Mouse (Mus musculus) neural tube, embryonic 15.5 days (tissue): ENCODE measurements around the gene Abcc9. TPM values are rescaled to one million over a fixed set of nuclear protein-coding genes. Genes with fewer than 3 reads are reported as not detected.

ENCODE experiments used
- ATAC-seq: fragments of 200-750 bp; cut with Nextera tagmentation; 2 replicates; pipeline ENCODE4 v1.8.0; 2017; ENCODE audit warnings: mild to moderate bottlenecking, moderate TSS enrichment, moderate library complexity; ENCODE audit not compliant: low FRiP score
- H3K27ac ChIP-seq: fragments of 300-500 bp; sonication (generic); replicated peaks from 2 replicates; pipeline ENCODE4 v1.5.1; 2015; ENCODE audit warnings: mild to moderate bottlenecking, inconsistent platforms
- H3K27me3 ChIP-seq: fragments of 300-500 bp; sonication (generic); replicated peaks from 2 replicates; pipeline ENCODE4 v1.6.1; 2015; ENCODE audit warnings: inconsistent platforms
- H3K36me3 ChIP-seq: fragments of 300-500 bp; sonication (generic); 2 replicates; pipeline ENCODE4 v1.6.1; 2015; ENCODE audit warnings: inconsistent platforms
- H3K4me1 ChIP-seq: fragments of 300-500 bp; sonication (generic); 2 replicates; pipeline ENCODE4 v1.6.1; 2015; ENCODE audit warnings: inconsistent platforms
- H3K4me2 ChIP-seq: fragments of 300-500 bp; sonication (generic); 2 replicates; pipeline ENCODE4 v1.6.1; 2015; ENCODE audit warnings: inconsistent platforms, mild to moderate bottlenecking, moderate library complexity
- H3K4me3 ChIP-seq: fragments of 300-500 bp; sonication (generic); replicated peaks from 2 replicates; pipeline ENCODE4 v1.5.1; 2015; ENCODE audit warnings: mild to moderate bottlenecking, inconsistent platforms
- H3K9ac ChIP-seq: fragments of 300-500 bp; sonication (generic); replicated peaks from 2 replicates; pipeline ENCODE4 v1.6.1; 2015; ENCODE audit warnings: mild to moderate bottlenecking, inconsistent platforms
- H3K9me3 ChIP-seq: fragments of 300-500 bp; sonication (generic); replicated peaks from 2 replicates; pipeline ENCODE4 v1.6.1; 2016; ENCODE audit warnings: inconsistent platforms
- WGBS: fragments of 180-500 bp; shearing (Covaris S2); methylation state at CpG from one replicate; pipeline ENCODE4 v1.1.7; 2015; ENCODE audit warnings: mixed read lengths; 5-methylcytosine and 5-hydroxymethylcytosine counted together
- polyA plus RNA-seq: library from polyadenylated mRNA; unstranded; fragments of >200 nt; fragmentation: Nextera tagmentation; extraction: Ambion mirVana; gene quantifications from 2 replicates; pipeline ENCODE4 v1.2.1, GENCODE M21; 2015

Abcc9 gene
- polyA plus RNA-seq, 1 experiment from 2014 or later: 2.9 TPM

- Histone ChIP-seq H3K4me1 (no peaks in the 10 kb centered on the region), H3K4me3 (no peak overlapping the region), H3K27ac (no peak overlapping the region), H3K36me3 (no peaks in the 10 kb centered on the region), H3K9ac (no peak overlapping the region), H3K9me3 (no peaks in the 10 kb centered on the region), H3K27me3 (no peaks in the 10 kb centered on the region), H3K4me2 (no peak overlapping the region)
- no peak for ATAC-seq
- 73% methylated on average over 9 of the region's 9 CpGs for WGBS
These were observed 92.4 kb downstream of the Abcc9 start for GRCm38 (mm10) chr6:142609401-142610373.

GRCm38 (mm10) chr6:142607080-142607479 is 95.0 kb downstream of the Abcc9 start:
- no peak overlapping the region for H3K4me3 ChIP-seq
- no peaks in the 10 kb centered on the region for H3K9me3 ChIP-seq
- H3K36me3 ChIP-seq: no peaks in the 10 kb centered on the region
- ATAC-seq: no peak
- H3K27ac ChIP-seq: no peak overlapping the region
- no peak overlapping the region for H3K4me2 ChIP-seq
- H3K27me3 ChIP-seq: no peaks in the 10 kb centered on the region
- no peaks in the 10 kb centered on the region for H3K4me1 ChIP-seq
- WGBS: 36% methylated on average over 7 of the region's 7 CpGs
- no peak overlapping the region for H3K9ac ChIP-seq

GRCm38 (mm10) chr6:142602772-142603171 is 99.3 kb downstream of the Abcc9 start:
- Histone ChIP-seq H3K27ac (no peak overlapping the region), H3K4me1 (no peaks in the 10 kb centered on the region), H3K9me3 (no peaks in the 10 kb centered on the region), H3K27me3 (no peaks in the 10 kb centered on the region), H3K9ac (no peak overlapping the region), H3K4me2 (no peak overlapping the region), H3K36me3 (no peaks in the 10 kb centered on the region), H3K4me3 (no peak overlapping the region)
- 70% methylated on average over 6 of the region's 6 CpGs for whole genome bisulfite sequencing
- no peak for ATAC-seq

DNA sequence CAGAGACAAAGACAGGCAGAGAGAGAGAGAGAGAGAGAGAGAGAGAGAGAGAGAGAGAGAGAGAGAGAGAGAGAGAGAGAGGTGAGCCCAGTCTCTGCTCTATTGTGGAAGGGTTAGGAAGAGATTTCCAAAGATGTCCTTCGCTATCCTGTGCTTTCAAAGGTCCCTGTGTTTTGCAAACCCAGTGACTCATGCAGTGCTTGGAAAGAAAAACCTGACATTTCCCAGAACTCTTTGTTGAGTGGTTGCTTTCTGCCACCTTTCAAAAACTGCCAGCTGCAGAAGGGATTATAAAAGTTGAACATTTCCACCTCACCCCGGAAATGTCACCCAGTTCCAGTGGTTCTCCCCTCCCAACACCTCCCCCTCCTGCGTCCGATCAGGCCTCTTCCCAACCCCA is 123.3 kb downstream of the Abcc9 start:
- Histone ChIP-seq H3K4me1 (no peaks in the 10 kb centered on the region), H3K36me3 (no peaks in the 10 kb centered on the region), H3K4me2 (no peak overlapping the region), H3K9me3 (no peaks in the 10 kb centered on the region), H3K4me3 (no peak overlapping the region), H3K27ac (no peak overlapping the region), H3K9ac (no peak overlapping the region), H3K27me3 (no peaks in the 10 kb centered on the region)
- no peak for ATAC-seq
- 82% methylated on average over 4 of the region's 4 CpGs for WGBS

DNA sequence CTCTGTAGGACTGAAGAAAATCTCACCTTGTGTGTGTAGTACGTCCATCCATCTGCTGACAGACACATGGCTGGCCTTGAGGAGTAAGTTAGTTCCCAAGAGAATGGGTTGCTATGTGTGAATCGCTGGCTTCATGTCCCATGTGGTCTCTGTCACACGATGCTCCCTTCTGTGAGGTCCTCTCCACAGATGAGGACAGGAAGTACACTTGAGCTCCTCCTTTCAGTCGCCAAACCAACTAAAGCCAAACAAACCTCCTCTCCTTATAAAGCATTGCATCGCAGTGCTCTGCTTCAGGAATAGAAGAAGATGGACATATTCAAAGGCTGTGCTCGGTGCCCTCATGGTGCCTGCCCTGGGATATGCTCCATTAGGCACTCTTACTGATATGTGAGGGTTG is 124.3 kb downstream of the Abcc9 start:
- Histone ChIP-seq H3K36me3 (no peaks in the 10 kb centered on the region), H3K27me3 (peaks cover 6% of the 10 kb centered on the region), H3K4me2 (no peak overlapping the region), H3K9ac (no peak overlapping the region), H3K4me1 (no peaks in the 10 kb centered on the region), H3K4me3 (no peak overlapping the region), H3K9me3 (no peaks in the 10 kb centered on the region), H3K27ac (no peak overlapping the region)
- ATAC-seq: no peak
- 88% methylated on average over 6 of the region's 6 CpGs for WGBS

GRCm38 (mm10) chr6:142572876-142573275 is 129.2 kb downstream of the Abcc9 start:
- Histone ChIP-seq H3K4me3 (no peak overlapping the region), H3K27me3 (peaks cover 46% of the 10 kb centered on the region), H3K4me2 (no peak overlapping the region), H3K27ac (no peak overlapping the region), H3K9ac (no peak overlapping the region), H3K9me3 (no peaks in the 10 kb centered on the region), H3K36me3 (no peaks in the 10 kb centered on the region), H3K4me1 (peaks cover 26% of the 10 kb centered on the region)
- 60% methylated on average over 6 of the region's 6 CpGs for WGBS
- no peak for ATAC-seq

DNA sequence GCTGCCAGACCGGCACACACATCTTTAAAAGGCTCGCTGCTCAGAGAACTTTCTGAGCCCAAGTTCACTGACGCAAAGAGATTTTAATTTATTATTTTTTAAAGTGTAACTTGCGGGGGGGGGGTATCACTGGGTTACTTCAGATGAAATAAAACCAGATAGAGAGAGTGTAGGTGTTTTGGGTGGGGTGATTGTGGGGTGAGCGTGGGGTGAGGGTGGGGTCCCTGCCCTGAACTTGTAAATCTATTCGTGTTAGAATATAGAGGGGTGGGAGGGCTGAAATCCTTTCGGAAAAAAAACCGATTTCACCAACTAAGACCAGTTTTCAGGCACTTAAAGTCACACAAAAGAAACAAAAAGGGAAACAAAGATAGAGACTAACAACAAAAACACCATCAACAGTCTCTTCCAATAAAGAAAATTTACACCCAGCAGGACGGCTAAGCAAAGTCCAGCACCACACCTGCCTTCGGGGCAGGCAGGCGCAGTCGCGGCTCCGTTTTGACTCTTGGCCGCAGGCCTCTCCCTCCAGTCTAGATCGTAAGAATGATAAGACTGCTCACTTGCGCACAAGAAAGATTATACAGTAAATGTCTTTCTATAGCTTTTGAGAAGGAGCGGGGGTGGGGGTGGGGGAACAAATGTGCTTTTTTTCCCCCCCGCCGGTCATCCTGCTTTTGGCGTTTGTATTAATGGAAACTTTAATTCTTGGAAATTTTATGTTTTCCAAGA is 130.3 kb downstream of the Abcc9 start:
- no peak for ATAC-seq
- no peaks in the 10 kb centered on the region for H3K36me3 ChIP-seq
- peaks cover 26% of the 10 kb centered on the region for H3K4me1 ChIP-seq
- H3K27ac ChIP-seq: no peak overlapping the region
- H3K9me3 ChIP-seq: no peaks in the 10 kb centered on the region
- no peak overlapping the region for H3K9ac ChIP-seq
- peak overlapping the region; percentile 44 for H3K4me3 ChIP-seq
- H3K4me2 ChIP-seq: peak overlapping the region; percentile 93
- 6% methylated on average over 21 of the region's 21 CpGs for WGBS
- peaks cover 47% of the 10 kb centered on the region for H3K27me3 ChIP-seq

DNA sequence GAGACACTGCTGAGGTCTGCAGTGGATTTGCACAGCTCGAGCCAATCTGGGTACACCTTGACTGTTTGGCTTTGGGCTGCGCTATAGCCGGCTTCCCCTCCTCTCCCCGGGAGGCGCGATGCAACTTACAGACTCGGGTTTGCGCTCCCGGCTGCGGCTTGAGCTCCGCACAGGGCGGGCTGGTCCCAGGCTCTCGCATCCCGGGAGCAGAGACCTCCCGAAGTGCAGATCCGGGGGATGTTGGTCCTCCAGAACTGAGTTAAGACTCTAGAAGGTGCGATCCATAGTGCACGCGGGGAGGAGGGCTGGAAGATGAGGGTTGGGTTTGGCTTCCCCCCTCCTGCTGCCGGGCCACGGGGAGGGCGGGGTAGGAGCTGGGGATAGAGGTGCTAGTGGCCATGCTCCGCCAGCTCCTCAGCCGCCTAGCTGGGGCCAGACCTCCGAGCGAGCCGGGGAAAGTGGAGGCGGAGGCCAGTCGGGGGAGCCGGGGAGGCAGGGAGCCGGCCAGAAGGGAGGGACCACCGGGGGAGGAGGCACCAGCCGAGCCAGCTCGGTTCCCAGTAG is 131.0 kb downstream of the Abcc9 start, which contains the start of gene Kcnj8:
Gene Kcnj8 (minus strand): TSS at position 560 of the 564 bp plus-strand sequence.
- Histone ChIP-seq H3K4me2 (peak within 1 kb of the TSS; percentile 93), H3K27me3 (peaks cover 47% of the 10 kb centered on the region)

DNA sequence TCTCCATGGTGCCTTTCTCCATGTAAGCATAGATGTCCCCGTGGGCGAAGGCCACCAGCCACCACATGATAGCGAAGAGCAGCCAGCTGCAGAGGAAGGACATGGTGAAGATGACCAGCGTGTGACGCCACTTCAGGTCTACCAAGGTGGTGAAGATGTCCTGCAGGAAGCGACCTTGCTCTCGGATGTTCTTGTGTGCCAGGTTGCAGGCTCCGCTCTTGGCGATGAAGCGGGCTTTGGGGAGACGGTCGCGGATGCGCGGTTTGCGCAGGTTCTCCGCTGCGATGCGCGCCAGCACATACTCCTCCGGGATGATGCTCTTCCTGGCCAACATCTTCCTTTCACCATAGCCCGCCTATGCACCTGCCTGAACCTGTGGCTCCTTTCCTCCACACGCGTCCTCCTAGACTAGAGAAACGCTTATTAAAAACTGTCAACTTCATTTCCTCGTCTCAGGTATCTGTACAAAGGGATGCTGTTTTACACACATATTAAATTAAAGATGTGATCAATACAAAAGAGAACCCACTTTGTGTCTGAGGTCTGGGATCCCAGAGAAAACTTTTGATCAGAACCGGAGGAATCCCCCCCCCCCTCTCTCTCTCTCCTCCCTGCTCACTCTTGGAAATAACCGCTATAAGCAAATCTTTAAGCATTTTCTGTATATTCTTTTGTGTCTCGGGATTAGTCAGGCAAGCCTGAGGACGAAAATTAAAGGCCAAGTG is 131.9 kb downstream of the Abcc9 start:
- no peak overlapping the region for H3K9ac ChIP-seq
- peaks cover 26% of the 10 kb centered on the region for H3K4me1 ChIP-seq
- WGBS: 8% methylated on average over 30 of the region's 30 CpGs
- peak overlapping the region; percentile 44 for H3K4me3 ChIP-seq
- peaks cover 47% of the 10 kb centered on the region for H3K27me3 ChIP-seq
- ATAC-seq: no peak
- H3K4me2 ChIP-seq: peak overlapping the region; percentile 93
- no peak overlapping the region for H3K27ac ChIP-seq
- H3K9me3 ChIP-seq: no peaks in the 10 kb centered on the region
- H3K36me3 ChIP-seq: no peaks in the 10 kb centered on the region

More for the DNA sequence above, 131.0 kb downstream of the Abcc9 start, which contains the start of gene Kcnj8:
- Histone ChIP-seq H3K4me3 (peak within 1 kb of the TSS; percentile 44), H3K27ac (no peak within 1 kb of the TSS), H3K9ac (peak within 1 kb of the TSS; percentile 44), H3K9me3 (no peaks in the 10 kb centered on the region), H3K4me1 (peaks cover 26% of the 10 kb centered on the region), H3K36me3 (no peaks in the 10 kb centered on the region)
- WGBS: under 1% methylated on average over 34 of the region's 34 CpGs
- peak; percentile 83 for ATAC-seq

DNA sequence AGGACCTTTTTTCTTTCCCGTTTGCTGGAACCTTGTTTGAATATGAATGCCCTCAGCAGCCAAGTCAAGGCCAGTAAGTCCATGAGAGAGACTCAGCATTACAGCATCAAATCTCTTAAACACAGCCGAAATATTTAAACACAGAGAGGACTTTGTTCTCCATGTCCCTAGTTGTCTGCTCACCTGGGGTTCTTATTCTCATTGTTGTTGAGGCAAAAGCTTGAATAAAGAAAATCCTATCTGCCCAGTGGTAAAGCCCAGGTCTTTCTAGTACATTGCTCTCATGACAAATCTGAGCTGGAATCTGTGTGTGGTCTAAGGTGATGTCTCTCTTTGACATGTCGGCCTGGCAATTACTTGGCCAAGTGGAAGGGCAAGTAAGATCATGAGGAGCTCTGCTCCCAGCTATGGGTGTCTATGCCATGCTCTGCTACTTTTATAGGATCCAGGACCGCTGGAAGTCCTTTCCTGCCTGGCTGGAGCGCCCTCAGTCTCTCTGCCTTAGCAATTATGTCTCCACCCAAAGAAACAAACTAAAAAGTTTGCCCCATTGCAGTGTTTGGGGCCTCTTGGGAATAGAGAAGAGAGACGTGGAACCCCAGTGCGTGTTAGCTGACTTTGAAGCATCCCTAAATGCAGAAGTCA is 133.3 kb downstream of the Abcc9 start:
- H3K27ac ChIP-seq: no peak overlapping the region
- H3K4me1 ChIP-seq: peaks cover 26% of the 10 kb centered on the region
- 41% methylated on average over 7 of the region's 7 CpGs for WGBS
- H3K27me3 ChIP-seq: peaks cover 47% of the 10 kb centered on the region
- no peaks in the 10 kb centered on the region for H3K36me3 ChIP-seq
- no peaks in the 10 kb centered on the region for H3K9me3 ChIP-seq
- no peak overlapping the region for H3K4me3 ChIP-seq
- H3K4me2 ChIP-seq: no peak overlapping the region
- no peak overlapping the region for H3K9ac ChIP-seq
- ATAC-seq: no peak

GRCm38 (mm10) chr6:142567452-142567851 is 134.7 kb downstream of the Abcc9 start:
- 55% methylated on average over 5 of the region's 5 CpGs for WGBS
- Histone ChIP-seq H3K9me3 (no peaks in the 10 kb centered on the region), H3K27me3 (peaks cover 38% of the 10 kb centered on the region), H3K9ac (no peak overlapping the region), H3K27ac (no peak overlapping the region), H3K4me1 (peaks cover 26% of the 10 kb centered on the region), H3K4me2 (no peak overlapping the region), H3K4me3 (no peak overlapping the region), H3K36me3 (no peaks in the 10 kb centered on the region)
- ATAC-seq: no peak
